Comparison of ENCODE assay signal across 8 mouse cellular contexts in the genomic region with DNA sequence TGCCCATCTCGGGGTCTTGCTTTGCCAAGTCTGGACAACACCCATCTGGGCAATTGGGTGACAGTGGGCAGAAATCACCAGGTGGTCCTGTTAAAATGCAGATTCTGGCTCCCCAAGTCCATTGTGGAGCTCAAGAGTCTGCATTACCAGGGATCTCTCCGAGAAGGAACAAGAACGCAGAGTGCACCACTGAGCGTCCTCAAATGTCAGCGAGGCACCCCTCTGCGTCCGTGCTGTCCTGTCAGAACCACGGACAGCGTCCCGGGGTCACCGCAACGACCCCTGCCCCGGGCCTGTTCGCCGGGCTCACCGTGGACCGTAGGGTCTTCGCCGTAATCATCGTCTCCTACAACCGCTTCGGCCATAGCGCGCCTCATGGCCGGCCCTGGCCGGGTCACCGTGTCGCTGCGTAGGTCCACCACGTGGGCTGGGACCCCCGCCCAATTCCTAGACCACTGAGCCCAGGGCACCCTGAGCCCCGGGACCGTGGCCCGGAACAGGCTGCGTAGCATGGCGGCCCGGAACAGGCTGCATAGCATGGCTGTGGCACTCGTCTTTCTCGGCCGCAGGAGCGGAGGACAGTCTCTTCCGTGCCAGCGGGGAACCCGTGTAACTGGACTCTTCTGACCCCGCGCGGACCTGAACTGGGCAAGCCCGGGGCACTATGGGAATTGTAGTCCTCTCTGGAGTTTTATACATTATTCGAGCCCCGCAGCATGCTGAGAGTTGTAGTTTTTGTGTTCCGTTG. TPM values are rescaled to one million over a fixed set of nuclear protein-coding genes. Genes with fewer than 3 reads are reported as not detected.
DNase-seq lines count a peak whose midpoint lies in the region; ATAC-seq and TF ChIP-seq lines count a peak whose summit lies in the region.

Gene Tha1, minus strand, starts transcription at position 621 of the 748 bp plus-strand sequence.

- peak within 1 kb of the TSS; percentile 76 for H3K4me3 ChIP-seq in embryonic facial prominence, embryonic 14.5 days (ENCODE audit: low read depth, low read length)
- peak within 1 kb of the TSS; percentile 49 for H3K4me3 ChIP-seq in heart, embryonic 11.5 days (ENCODE audit: low read depth, low read length)
- H3K4me3 ChIP-seq in kidney, embryonic 15.5 days (replicated peaks) = peak within 1 kb of the TSS; percentile 80
- H3K4me3 ChIP-seq in limb, embryonic 14.5 days (replicated peaks; ENCODE audit: low read length) = peak within 1 kb of the TSS; percentile 62
- peak within 1 kb of the TSS; percentile 66 for H3K4me3 ChIP-seq in midbrain, embryonic 14.5 days (replicated peaks; ENCODE audit: low read depth, low read length)
- H3K4me3 ChIP-seq in stomach, embryonic 16.5 days (replicated peaks; ENCODE audit: low read length) = peak within 1 kb of the TSS; percentile 61

- H3K9me3 ChIP-seq in embryonic facial prominence, embryonic 14.5 days (ENCODE audit: control insufficient read depth, low read length) = no peaks in the 10 kb centered on the region
- H3K9me3 ChIP-seq in heart, embryonic 11.5 days (replicated peaks; ENCODE audit: control insufficient read depth, low read length) = no peaks in the 10 kb centered on the region
- H3K9me3 ChIP-seq in kidney, embryonic 15.5 days (replicated peaks) = no peaks in the 10 kb centered on the region
- H3K9me3 ChIP-seq in limb, embryonic 14.5 days (ENCODE audit: control insufficient read depth, low read length) = no peaks in the 10 kb centered on the region
- H3K9me3 ChIP-seq in midbrain, embryonic 14.5 days (ENCODE audit: control insufficient read depth, low read length) = no peaks in the 10 kb centered on the region
- no peaks in the 10 kb centered on the region for H3K9me3 ChIP-seq in stomach, embryonic 16.5 days (replicated peaks; ENCODE audit: control insufficient read depth, low read length)

- H3K4me2 ChIP-seq in embryonic facial prominence, embryonic 14.5 days (ENCODE audit: low read depth, low read length) = peak within 1 kb of the TSS; percentile 99
- peak within 1 kb of the TSS; percentile 70 for H3K4me2 ChIP-seq in heart, embryonic 11.5 days
- H3K4me2 ChIP-seq in kidney, embryonic 15.5 days = peak within 1 kb of the TSS; percentile 99
- peak within 1 kb of the TSS; percentile 94 for H3K4me2 ChIP-seq in limb, embryonic 14.5 days (replicated peaks; ENCODE audit: low read depth, low read length, severe bottlenecking)
- peak within 1 kb of the TSS; percentile 97 for H3K4me2 ChIP-seq in midbrain, embryonic 14.5 days (ENCODE audit: low read length)
- peak within 1 kb of the TSS; percentile 91 for H3K4me2 ChIP-seq in stomach, embryonic 16.5 days (ENCODE audit: low read depth, low read length)

- peak; percentile 66 to 80 for DNase-seq in urinary bladder, adult 18-20 months (ENCODE audit: low spot score in 2 of 2)
- no peak for DNase-seq in urinary bladder, postnatal 10 days (ENCODE audit: low spot score)
- DNase-seq in embryonic facial prominence, embryonic 14.5 days (ENCODE audit: low spot score) = peak; percentile 93
- peak; percentile 83 for DNase-seq in limb, embryonic 14.5 days (ENCODE audit: low spot score)
- DNase-seq in midbrain, embryonic 14.5 days = peak; percentile 89

- peak within 1 kb of the TSS; percentile 84 for H3K9ac ChIP-seq in embryonic facial prominence, embryonic 14.5 days (ENCODE audit: low read depth, low read length)
- peak within 1 kb of the TSS; percentile 47 for H3K9ac ChIP-seq in heart, embryonic 11.5 days (ENCODE audit: low read depth, low read length)
- H3K9ac ChIP-seq in kidney, embryonic 15.5 days = peak within 1 kb of the TSS; percentile 70
- peak within 1 kb of the TSS; percentile 66 for H3K9ac ChIP-seq in limb, embryonic 14.5 days (ENCODE audit: low read depth, low read length, severe bottlenecking)
- peak within 1 kb of the TSS; percentile 80 for H3K9ac ChIP-seq in midbrain, embryonic 14.5 days (replicated peaks; ENCODE audit: low read length)
- H3K9ac ChIP-seq in stomach, embryonic 16.5 days (ENCODE audit: low read length) = peak within 1 kb of the TSS; percentile 79

- no peaks in the 10 kb centered on the region for H3K36me3 ChIP-seq in embryonic facial prominence, embryonic 14.5 days (ENCODE audit: control insufficient read depth, insufficient read depth, low read length)
- H3K36me3 ChIP-seq in heart, embryonic 11.5 days (ENCODE audit: control insufficient read depth, insufficient read depth, low read length) = no peaks in the 10 kb centered on the region
- no peaks in the 10 kb centered on the region for H3K36me3 ChIP-seq in kidney, embryonic 15.5 days
- H3K36me3 ChIP-seq in limb, embryonic 14.5 days (ENCODE audit: control insufficient read depth, insufficient read depth, low read length) = no peaks in the 10 kb centered on the region
- no peaks in the 10 kb centered on the region for H3K36me3 ChIP-seq in midbrain, embryonic 14.5 days (ENCODE audit: control insufficient read depth, insufficient read depth, low read length)
- no peaks in the 10 kb centered on the region for H3K36me3 ChIP-seq in stomach, embryonic 16.5 days (ENCODE audit: control insufficient read depth, insufficient read depth, low read length)

- peaks cover 4% of the 10 kb centered on the region; the same call in 1 of the 2 replicates for H3K4me1 ChIP-seq in embryonic facial prominence, embryonic 14.5 days (ENCODE audit: control insufficient read depth, insufficient read depth, low read length)
- H3K4me1 ChIP-seq in heart, embryonic 11.5 days (ENCODE audit: control insufficient read depth, insufficient read depth, low read length) = peaks cover 23% of the 10 kb centered on the region
- peaks cover 46% of the 10 kb centered on the region for H3K4me1 ChIP-seq in kidney, embryonic 15.5 days
- peaks cover 4% of the 10 kb centered on the region for H3K4me1 ChIP-seq in limb, embryonic 14.5 days (ENCODE audit: control insufficient read depth, insufficient read depth, low read length)
- H3K4me1 ChIP-seq in midbrain, embryonic 14.5 days (ENCODE audit: control insufficient read depth, insufficient read depth, low read length) = peaks cover 12% of the 10 kb centered on the region
- peaks cover 19% of the 10 kb centered on the region for H3K4me1 ChIP-seq in stomach, embryonic 16.5 days (ENCODE audit: control insufficient read depth, insufficient read depth, low read length)

- ATAC-seq in embryonic facial prominence, embryonic 14.5 days (ENCODE audit: low read depth) = peak; percentile 86
- peak; percentile 27; the same call in 1 of the 2 replicates for ATAC-seq in heart, embryonic 11.5 days (replicated peaks; ENCODE audit: insufficient number of reproducible peaks, low FRiP score, low TSS enrichment)
- peak; percentile 75 for ATAC-seq in kidney, embryonic 15.5 days (replicated peaks; ENCODE audit: low FRiP score)
- ATAC-seq in limb, embryonic 14.5 days (ENCODE audit: low FRiP score, low read depth) = peak; percentile 75
- peak; percentile 68; the same call in 1 of the 2 replicates for ATAC-seq in midbrain, embryonic 14.5 days (ENCODE audit: low FRiP score, low TSS enrichment)
- peak; percentile 73 for ATAC-seq in stomach, embryonic 16.5 days (ENCODE audit: insufficient read depth, low FRiP score)

- no peaks in the 10 kb centered on the region for H3K27me3 ChIP-seq in embryonic facial prominence, embryonic 14.5 days (replicated peaks; ENCODE audit: control insufficient read depth, insufficient read depth, low read length)
- no peaks in the 10 kb centered on the region for H3K27me3 ChIP-seq in heart, embryonic 11.5 days (ENCODE audit: control insufficient read depth, insufficient read depth, low read length)
- no peaks in the 10 kb centered on the region for H3K27me3 ChIP-seq in kidney, embryonic 15.5 days
- H3K27me3 ChIP-seq in limb, embryonic 14.5 days (ENCODE audit: control insufficient read depth, insufficient read depth, low read length) = no peaks in the 10 kb centered on the region
- no peaks in the 10 kb centered on the region for H3K27me3 ChIP-seq in midbrain, embryonic 14.5 days (ENCODE audit: control insufficient read depth, insufficient read depth, low read length)
- H3K27me3 ChIP-seq in stomach, embryonic 16.5 days (ENCODE audit: control insufficient read depth, insufficient read depth, low read length) = no peaks in the 10 kb centered on the region

- no peak within 1 kb of the TSS for H3K27ac ChIP-seq in embryonic facial prominence, embryonic 14.5 days (replicated peaks; ENCODE audit: low read depth, low read length)
- H3K27ac ChIP-seq in heart, embryonic 11.5 days (ENCODE audit: low read depth, low read length) = no peak within 1 kb of the TSS
- peak within 1 kb of the TSS; percentile 67 for H3K27ac ChIP-seq in kidney, embryonic 15.5 days
- H3K27ac ChIP-seq in limb, embryonic 14.5 days (replicated peaks; ENCODE audit: low read depth, low read length) = no peak within 1 kb of the TSS
- 0 out of 2 replicates have a peak within 1 kb of the TSS, but pooled peaks have one; percentile 26 for H3K27ac ChIP-seq in midbrain, embryonic 14.5 days (replicated peaks; ENCODE audit: low read depth, low read length)
- no peak within 1 kb of the TSS for H3K27ac ChIP-seq in stomach, embryonic 16.5 days (ENCODE audit: low read length)

- WGBS in embryonic facial prominence, embryonic 14.5 days = 2% methylated on average over 49 of the region's 51 CpGs
- 2% methylated on average over 51 of the region's 51 CpGs for WGBS in heart, embryonic 11.5 days (ENCODE audit: insufficient replicate concordance)
- 1% methylated on average over 51 of the region's 51 CpGs for WGBS in kidney, embryonic 15.5 days
- WGBS in limb, embryonic 14.5 days = 1% methylated on average over 50 of the region's 51 CpGs
- under 1% methylated on average over 51 of the region's 51 CpGs for WGBS in midbrain, embryonic 14.5 days
- WGBS in stomach, embryonic 16.5 days = 2% methylated on average over 51 of the region's 51 CpGs

- TF ChIP-seq POLR2A in limb, embryonic 14.5 days (IDR thresholded peaks at IDR 0.05; ENCODE audit: borderline replicate concordance, extremely low read depth, insufficient read depth, insufficient read length) = 0 out of 2 replicates have a peak, but pooled peaks have one; percentile 39

RNA-seq across cellular contexts. Expression of gene Tha1, which starts in this region (rescaled TPM):
- 3.7 and 4.2 TPM in 2 replicates for polyA plus RNA-seq in embryonic facial prominence, embryonic 14.5 days (2014; fragmentation: Nextera tagmentation; extraction: Ambion mirVana)
- 3.0 and 3.7 TPM in 2 replicates for polyA plus RNA-seq in heart, embryonic 11.5 days (2014; fragmentation: Nextera tagmentation; extraction: Ambion mirVana)
- 5.3 TPM in 2 replicates for polyA plus RNA-seq in kidney, embryonic 15.5 days (2015; fragmentation: Nextera tagmentation; extraction: Ambion mirVana)
- 6.5 and 6.9 TPM in 2 replicates for polyA plus RNA-seq in limb, embryonic 14.5 days (2012; rRNA removed)
- 3.4 and 4.1 TPM in 2 replicates for polyA plus RNA-seq in limb, embryonic 14.5 days (2014; fragmentation: Nextera tagmentation; extraction: Ambion mirVana)
- polyA plus RNA-seq in midbrain, embryonic 14.5 days (2014; fragmentation: Nextera tagmentation; extraction: Ambion mirVana) = 2.3 and 3.1 TPM in 2 replicates
- polyA plus RNA-seq in stomach, embryonic 16.5 days (2015; fragmentation: Nextera tagmentation; extraction: Ambion mirVana) = 6.8 and 8.2 TPM in 2 replicates

Comparison
In these comparisons a context has a peak if more than half of its experiments do, and no peak if none do; other contexts are left out.
1. ATAC-seq: peak in every context shown above with its lines; median percentile 86 in embryonic facial prominence, embryonic 14.5 days; 75 in kidney, embryonic 15.5 days; 75 in limb, embryonic 14.5 days; 73 in stomach, embryonic 16.5 days; 68 in midbrain, embryonic 14.5 days; 27 in heart, embryonic 11.5 days.
2. H3K27ac ChIP-seq: peak in kidney, embryonic 15.5 days (single experiment) and midbrain, embryonic 14.5 days (single experiment); none in embryonic facial prominence, embryonic 14.5 days (single experiment), heart, embryonic 11.5 days (single experiment), limb, embryonic 14.5 days (single experiment) and stomach, embryonic 16.5 days (single experiment).
3. Peak in every context shown above with its lines, with median percentiles within 50 percentile points of each other: H3K4me2 ChIP-seq, H3K4me3 ChIP-seq and H3K9ac ChIP-seq.